In the genomic region with DNA sequence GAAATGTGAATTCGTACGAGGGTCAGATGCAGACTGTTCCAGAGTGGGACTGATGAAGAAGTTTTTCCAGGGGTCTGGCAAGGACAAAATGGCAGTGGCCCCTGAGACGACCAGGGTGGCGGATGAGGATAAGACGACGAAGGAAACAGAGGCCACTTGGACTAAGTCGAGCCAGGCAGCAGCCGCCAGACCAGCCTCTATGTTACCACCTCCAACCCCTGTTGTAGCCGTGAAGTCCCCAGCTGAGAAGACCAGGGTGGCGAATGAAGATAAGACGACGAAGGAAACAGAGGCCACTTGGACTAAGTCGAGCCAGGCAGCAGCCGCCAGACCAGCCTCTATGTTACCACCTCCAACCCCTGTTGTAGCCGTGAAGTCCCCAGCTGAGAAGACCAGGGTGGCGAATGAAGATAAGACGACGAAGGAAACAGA, we compare ENCODE assay signal across 8 mouse cellular contexts. TPM values are rescaled to one million over a fixed set of nuclear protein-coding genes. Genes with fewer than 3 reads are reported as not detected.
A peak's percentile ranks its signal among the peaks of the same experiment; 100 is the strongest.
DNase-seq lines count a peak whose midpoint lies in the region; ATAC-seq and TF ChIP-seq lines count a peak whose summit lies in the region.
"Not testable (repeated sequence)": the region's sequence is repeated elsewhere in the genome, so short reads cannot be mapped to it uniquely, and the experiment has no call there.

No protein-coding gene starts in this region.

- H3K4me3 ChIP-seq in cerebellum, adult 2 months (replicated peaks; ENCODE audit: insufficient read depth, low read depth, low read length): peak overlapping the region; percentile 48
- peak overlapping the region; percentile 31 for H3K4me3 ChIP-seq in forebrain, embryonic 11.5 days (ENCODE audit: low read depth, low read length)
- H3K4me3 ChIP-seq in heart, embryonic 13.5 days: peak overlapping the region; percentile 66
- peak overlapping the region; percentile 50 for H3K4me3 ChIP-seq in intestine, embryonic 14.5 days (ENCODE audit: low read depth, low read length)
- H3K4me3 ChIP-seq in limb, embryonic 13.5 days: peak overlapping the region; percentile 53
- peak overlapping the region; percentile 69 for H3K4me3 ChIP-seq in lung, embryonic 16.5 days (ENCODE audit: low read length)
- peak overlapping the region; percentile 36 for H3K4me3 ChIP-seq in myocyte
- H3K4me3 ChIP-seq in testis, adult 2 months (ENCODE audit: control insufficient read depth, low read depth, low read length): peak overlapping the region; percentile 75

- DNase-seq in cerebellum, adult 2 months; forebrain, embryonic 11.5 days (ENCODE audit: low spot score); intestine, embryonic 14.5 days (ENCODE audit: low spot score): not testable (repeated sequence)

- H3K9ac ChIP-seq in forebrain, embryonic 11.5 days (ENCODE audit: low read length): peak overlapping the region; percentile 20; the same call in 1 of the 2 replicates
- peak overlapping the region; percentile 76 for H3K9ac ChIP-seq in heart, embryonic 13.5 days
- peak overlapping the region; percentile 56 for H3K9ac ChIP-seq in intestine, embryonic 14.5 days (ENCODE audit: low read length)
- peak overlapping the region; percentile 61 for H3K9ac ChIP-seq in limb, embryonic 13.5 days
- H3K9ac ChIP-seq in lung, embryonic 16.5 days (ENCODE audit: low read length): peak overlapping the region; percentile 64

- H3K4me1 ChIP-seq in cerebellum, adult 2 months (ENCODE audit: control insufficient read depth, insufficient read depth, low read length); forebrain, embryonic 11.5 days (replicated peaks; ENCODE audit: control insufficient read depth, insufficient read depth, low read length); intestine, embryonic 14.5 days (replicated peaks; ENCODE audit: control insufficient read depth, insufficient read depth, low read length); lung, embryonic 16.5 days (replicated peaks; ENCODE audit: control insufficient read depth, insufficient read depth, low read length): not testable (repeated sequence)
- peaks cover 23% of the 10 kb centered on the region for H3K4me1 ChIP-seq in heart, embryonic 13.5 days
- H3K4me1 ChIP-seq in limb, embryonic 13.5 days: peaks cover 20% of the 10 kb centered on the region
- peaks cover 10% of the 10 kb centered on the region for H3K4me1 ChIP-seq in testis, adult 2 months (ENCODE audit: control insufficient read depth, insufficient read depth, low read length)

- not testable (repeated sequence) for H3K36me3 ChIP-seq in forebrain, embryonic 11.5 days (ENCODE audit: control insufficient read depth, insufficient read depth, low read length); heart, embryonic 13.5 days; intestine, embryonic 14.5 days (ENCODE audit: control insufficient read depth, insufficient read depth, low read length); limb, embryonic 13.5 days; lung, embryonic 16.5 days (ENCODE audit: control insufficient read depth, insufficient read depth, low read length); myocyte (ENCODE audit: control insufficient read depth, insufficient read depth); testis, adult 2 months (ENCODE audit: control insufficient read depth, insufficient read depth, low read length)

- H3K27me3 ChIP-seq in cerebellum, adult 2 months (ENCODE audit: control insufficient read depth, insufficient read depth, low read length); myocyte (ENCODE audit: control insufficient read depth, insufficient read depth, insufficient read length); testis, adult 2 months (ENCODE audit: control insufficient read depth, insufficient read depth, low read length): not testable (repeated sequence)
- peaks cover 29% of the 10 kb centered on the region for H3K27me3 ChIP-seq in forebrain, embryonic 11.5 days (ENCODE audit: control insufficient read depth, insufficient read depth, low read length)
- peaks cover 53% of the 10 kb centered on the region for H3K27me3 ChIP-seq in heart, embryonic 13.5 days (replicated peaks)
- peaks cover 41% of the 10 kb centered on the region for H3K27me3 ChIP-seq in intestine, embryonic 14.5 days (replicated peaks; ENCODE audit: control insufficient read depth, insufficient read depth, low read length)
- peaks cover 57% of the 10 kb centered on the region for H3K27me3 ChIP-seq in limb, embryonic 13.5 days
- peaks cover 26% of the 10 kb centered on the region for H3K27me3 ChIP-seq in lung, embryonic 16.5 days (ENCODE audit: control insufficient read depth, insufficient read depth, low read depth, low read length)

- ATAC-seq in forebrain, embryonic 11.5 days (replicated peaks; ENCODE audit: low FRiP score): peak; percentile 18; the same call in 1 of the 2 replicates
- peak; percentile 16; the same call in 1 of the 2 replicates for ATAC-seq in heart, embryonic 13.5 days (ENCODE audit: extremely low read depth, insufficient number of reproducible peaks, low FRiP score, low TSS enrichment)
- peak; percentile 17; the same call in 1 of the 2 replicates for ATAC-seq in intestine, embryonic 14.5 days (replicated peaks; ENCODE audit: low FRiP score, low TSS enrichment, low read depth)
- ATAC-seq in limb, embryonic 13.5 days (ENCODE audit: low FRiP score, low read depth): 0 out of 2 replicates have a peak, but pooled peaks have one; percentile 28
- ATAC-seq in lung, embryonic 16.5 days (ENCODE audit: low read depth): peak; percentile 26

- H3ac ChIP-seq in myocyte (ENCODE audit: control insufficient read depth, insufficient read length): not testable (repeated sequence)

- H3K9me3 ChIP-seq in forebrain, embryonic 11.5 days (ENCODE audit: control insufficient read depth, low read length); heart, embryonic 13.5 days; intestine, embryonic 14.5 days (ENCODE audit: control insufficient read depth, low read length); limb, embryonic 13.5 days; lung, embryonic 16.5 days (ENCODE audit: control insufficient read depth, low read length): not testable (repeated sequence)

- not testable (repeated sequence) for TF ChIP-seq POLR2A in cerebellum, adult 2 months (IDR thresholded peaks at IDR 0.05; ENCODE audit: borderline replicate concordance, insufficient read depth, low read length); myocyte (IDR thresholded peaks at IDR 0.05; ENCODE audit: insufficient read length, low read depth); testis, adult 2 months (IDR thresholded peaks at IDR 0.05; ENCODE audit: control insufficient read depth, low read depth, low read length)

- 1% methylated on average over 17 of the region's 18 CpGs for WGBS in cerebellum, adult 2 months
- 0% methylated on average over 13 of the region's 18 CpGs for WGBS in forebrain, embryonic 11.5 days
- WGBS in heart, embryonic 13.5 days: under 1% methylated on average over 18 of the region's 18 CpGs
- 2% methylated on average over 15 of the region's 18 CpGs for WGBS in intestine, embryonic 14.5 days
- WGBS in limb, embryonic 13.5 days: 1% methylated on average over 18 of the region's 18 CpGs
- 1% methylated on average over 11 of the region's 18 CpGs for WGBS in lung, embryonic 16.5 days

- not testable (repeated sequence) for TF ChIP-seq CTCF in cerebellum, adult 2 months (IDR thresholded peaks at IDR 0.05; ENCODE audit: borderline replicate concordance, insufficient read depth, low read depth, low read length); testis, adult 2 months (IDR thresholded peaks at IDR 0.05; ENCODE audit: control insufficient read depth, insufficient read depth, insufficient replicate concordance, low read depth, low read length)

- H3K79me2 ChIP-seq in myocyte (ENCODE audit: control insufficient read depth, insufficient read depth): not testable (repeated sequence)

- not testable (repeated sequence) for H3K27ac ChIP-seq in cerebellum, adult 2 months (ENCODE audit: insufficient read depth, low read length); forebrain, embryonic 11.5 days (ENCODE audit: low read depth, low read length); heart, embryonic 13.5 days (replicated peaks); intestine, embryonic 14.5 days (ENCODE audit: low read depth); limb, embryonic 13.5 days; lung, embryonic 16.5 days (ENCODE audit: low read length)
- peak overlapping the region; percentile 42; the same call in 1 of the 2 replicates for H3K27ac ChIP-seq in testis, adult 2 months (ENCODE audit: control insufficient read depth, insufficient read depth, low read depth, low read length)

- peak overlapping the region; percentile 80 for H3K4me2 ChIP-seq in forebrain, embryonic 11.5 days (ENCODE audit: low read depth, low read length, severe bottlenecking)
- H3K4me2 ChIP-seq in heart, embryonic 13.5 days: peak overlapping the region; percentile 99
- peak overlapping the region; percentile 92 for H3K4me2 ChIP-seq in intestine, embryonic 14.5 days (ENCODE audit: low read length)
- peak overlapping the region; percentile 95 for H3K4me2 ChIP-seq in limb, embryonic 13.5 days (replicated peaks)
- peak overlapping the region; percentile 96 for H3K4me2 ChIP-seq in lung, embryonic 16.5 days (ENCODE audit: low read depth, low read length)
- H3K4me2 ChIP-seq in myocyte (ENCODE audit: low read depth): peak overlapping the region; percentile 99

RNA-seq across cellular contexts. Expression of a gene that starts 0.7 kb away (rescaled TPM):
- polyA plus RNA-seq in cerebellum, adult 2 months (2012; rRNA removed): 0.15 and 0.29 TPM in 2 replicates
- 0.13 and 0.23 TPM in 2 replicates for polyA plus RNA-seq in forebrain, embryonic 11.5 days (2014; fragmentation: Nextera tagmentation; extraction: Ambion mirVana)
- polyA plus RNA-seq in heart, embryonic 13.5 days (2015; fragmentation: Nextera tagmentation; extraction: Ambion mirVana): 1.4 and 1.6 TPM in 2 replicates
- polyA plus RNA-seq in intestine, embryonic 14.5 days (2014; fragmentation: Nextera tagmentation; extraction: Ambion mirVana): 4.9 and 5.1 TPM in 2 replicates
- 0.08 and 0.22 TPM in 2 replicates for polyA plus RNA-seq in limb, embryonic 13.5 days (2015; fragmentation: Nextera tagmentation; extraction: Ambion mirVana)
- polyA plus RNA-seq in lung, embryonic 16.5 days (2015; fragmentation: Nextera tagmentation; extraction: Ambion mirVana): 2.4 and 3.4 TPM in 2 replicates
- polyA plus RNA-seq in myocyte (2012; fragmentation: generic; extraction: Trizol): 0.54 TPM
- 0.41 and 0.62 TPM in 2 replicates for polyA plus RNA-seq in testis, adult 2 months (2012; rRNA removed)

Comparison
In these comparisons a context has a peak if more than half of its experiments do, and no peak if none do; other contexts are left out.
1. H3K9ac ChIP-seq: peak in every context shown above with its lines; median percentile 76 in heart, embryonic 13.5 days; 64 in lung, embryonic 16.5 days; 61 in limb, embryonic 13.5 days; 56 in intestine, embryonic 14.5 days; 20 in forebrain, embryonic 11.5 days.